Mouse (Mus musculus) midbrain, embryonic 15.5 days (tissue): ENCODE results near the gene Olfr1412. TPM values are rescaled to one million over a fixed set of nuclear protein-coding genes. Genes with fewer than 3 reads are reported as not detected.

Experiments
- ATAC-seq: fragments of 200-750 bp; cut with Nextera tagmentation; replicated peaks from 2 replicates; pipeline ENCODE4 v1.8.0; 2017; ENCODE audit warnings: moderate TSS enrichment
- H3K27ac ChIP-seq: fragments of 300-500 bp; sonication (generic); 2 replicates; pipeline ENCODE4 v1.5.1; 2015; ENCODE audit warnings: mild to moderate bottlenecking, inconsistent platforms
- H3K27me3 ChIP-seq: fragments of 300-500 bp; sonication (generic); replicated peaks from 2 replicates; pipeline ENCODE4 v1.6.1; 2015; ENCODE audit warnings: inconsistent platforms
- H3K36me3 ChIP-seq: fragments of 300-500 bp; sonication (generic); replicated peaks from 2 replicates; pipeline ENCODE4 v1.6.1; 2015; ENCODE audit warnings: inconsistent platforms
- H3K4me1 ChIP-seq: fragments of 300-500 bp; sonication (generic); 2 replicates; pipeline ENCODE4 v1.6.1; 2015; ENCODE audit warnings: inconsistent platforms
- H3K4me2 ChIP-seq: fragments of 300-500 bp; sonication (generic); 2 replicates; pipeline ENCODE4 v1.6.1; 2015; ENCODE audit warnings: inconsistent platforms, mild to moderate bottlenecking, moderate library complexity
- H3K4me3 ChIP-seq: fragments of 300-500 bp; sonication (generic); 2 replicates; pipeline ENCODE4 v1.5.1; 2015; ENCODE audit warnings: mild to moderate bottlenecking, inconsistent platforms
- H3K9ac ChIP-seq: fragments of 300-500 bp; sonication (generic); 2 replicates; pipeline ENCODE4 v1.6.1; 2015; ENCODE audit warnings: mild to moderate bottlenecking, inconsistent platforms
- H3K9me3 ChIP-seq: fragments of 300-500 bp; sonication (generic); 2 replicates; pipeline ENCODE4 v1.6.1; 2016; ENCODE audit warnings: inconsistent platforms
- WGBS: fragments of 180-500 bp; shearing (Covaris S2); methylation state at CpG from one replicate; pipeline ENCODE4 v1.1.7; 2015; ENCODE audit warnings: mixed read lengths; 5-methylcytosine and 5-hydroxymethylcytosine counted together
- polyA plus RNA-seq: library from polyadenylated mRNA; unstranded; fragments of >200 nt; fragmentation: Nextera tagmentation; extraction: Ambion mirVana; gene quantifications from 2 replicates; pipeline ENCODE4 v1.2.1, GENCODE M21; 2015

Gene Olfr1412
- polyA plus RNA-seq, 1 experiment from 2014 or later = not detected

GRCm38 (mm10) chr1:92617488-92617887, 31.9 kb downstream of the Olfr1412 start, which contains the start of gene Olfr12:
Gene Olfr12 (plus strand): TSS chr1:92617788.
- no peak for ATAC-seq
- Histone ChIP-seq H3K36me3 (no peaks in the 10 kb centered on the region), H3K9ac (no peak within 1 kb of the TSS), H3K9me3 (no peaks in the 10 kb centered on the region), H3K27me3 (no peaks in the 10 kb centered on the region), H3K4me3 (no peak within 1 kb of the TSS), H3K27ac (no peak within 1 kb of the TSS), H3K4me1 (no peaks in the 10 kb centered on the region), H3K4me2 (no peak within 1 kb of the TSS)
- WGBS = 57% methylated on average over 2 of the region's 2 CpGs

- no peak overlapping the region for H3K9ac ChIP-seq
- no peaks in the 10 kb centered on the region for H3K4me1 ChIP-seq
- ATAC-seq = no peak
- no peaks in the 10 kb centered on the region for H3K9me3 ChIP-seq
- no peak overlapping the region for H3K4me3 ChIP-seq
- no peaks in the 10 kb centered on the region for H3K36me3 ChIP-seq
- no peak overlapping the region for H3K27ac ChIP-seq
- H3K4me2 ChIP-seq = no peak overlapping the region
- WGBS = 67% methylated on average over 4 of the region's 4 CpGs
- no peaks in the 10 kb centered on the region for H3K27me3 ChIP-seq
Measured at GRCm38 (mm10) chr1:92618360-92618759, 32.8 kb downstream of the Olfr1412 start.

- no peaks in the 10 kb centered on the region for H3K27me3 ChIP-seq
- H3K4me3 ChIP-seq = no peak overlapping the region
- no peaks in the 10 kb centered on the region for H3K36me3 ChIP-seq
- no peak for ATAC-seq
- no peak overlapping the region for H3K27ac ChIP-seq
- 73% methylated on average over 4 of the region's 4 CpGs for WGBS
- H3K9ac ChIP-seq = no peak overlapping the region
- no peaks in the 10 kb centered on the region for H3K9me3 ChIP-seq
- H3K4me1 ChIP-seq = no peaks in the 10 kb centered on the region
- H3K4me2 ChIP-seq = no peak overlapping the region
Measured at GRCm38 (mm10) chr1:92628227-92628626, 42.6 kb downstream of the Olfr1412 start.

- Histone ChIP-seq H3K4me2 (no peak overlapping the region), H3K9ac (no peak overlapping the region), H3K4me3 (no peak overlapping the region), H3K4me1 (no peaks in the 10 kb centered on the region), H3K36me3 (peaks cover 14% of the 10 kb centered on the region; the same call in 1 of the 2 replicates), H3K9me3 (no peaks in the 10 kb centered on the region), H3K27me3 (no peaks in the 10 kb centered on the region), H3K27ac (no peak overlapping the region)
- 79% methylated on average over 5 of the region's 5 CpGs for WGBS
- no peak for ATAC-seq
Measured at GRCm38 (mm10) chr1:92632196-92632595, 46.6 kb downstream of the Olfr1412 start.

- 77% methylated on average over 6 of the region's 6 CpGs for WGBS
Measured at GRCm38 (mm10) chr1:92632948-92633347, 47.4 kb downstream of the Olfr1412 start.

GRCm38 (mm10) chr1:92633726-92634125, 48.1 kb downstream of the Olfr1412 start:
- Histone ChIP-seq H3K27ac (no peak overlapping the region), H3K36me3 (peaks cover 15% of the 10 kb centered on the region; the same call in 1 of the 2 replicates), H3K4me3 (no peak overlapping the region), H3K4me2 (no peak overlapping the region), H3K9ac (no peak overlapping the region), H3K27me3 (no peaks in the 10 kb centered on the region), H3K9me3 (no peaks in the 10 kb centered on the region), H3K4me1 (no peaks in the 10 kb centered on the region)
- WGBS = 90% methylated on average over 8 of the region's 8 CpGs
- no peak for ATAC-seq

More at GRCm38 (mm10) chr1:92632948-92633347, 47.4 kb downstream of the Olfr1412 start:
- Histone ChIP-seq H3K27ac (no peak overlapping the region), H3K36me3 (peaks cover 14% of the 10 kb centered on the region; the same call in 1 of the 2 replicates), H3K27me3 (no peaks in the 10 kb centered on the region), H3K4me2 (no peak overlapping the region), H3K9me3 (no peaks in the 10 kb centered on the region), H3K9ac (no peak overlapping the region), H3K4me1 (no peaks in the 10 kb centered on the region), H3K4me3 (no peak overlapping the region)
- ATAC-seq = no peak

GRCm38 (mm10) chr1:92634569-92634968, 49.0 kb downstream of the Olfr1412 start:
- no peak for ATAC-seq
- Histone ChIP-seq H3K4me2 (no peak overlapping the region), H3K27me3 (no peaks in the 10 kb centered on the region), H3K27ac (no peak overlapping the region), H3K9me3 (no peaks in the 10 kb centered on the region), H3K9ac (no peak overlapping the region), H3K4me3 (no peak overlapping the region), H3K4me1 (peaks cover 6% of the 10 kb centered on the region; the same call in 1 of the 2 replicates), H3K36me3 (peaks cover 19% of the 10 kb centered on the region; the same call in 1 of the 2 replicates)
- 77% methylated on average over 1 of the region's 1 CpGs for WGBS

GRCm38 (mm10) chr1:92634976-92635599, 49.5 kb downstream of the Olfr1412 start:
- Histone ChIP-seq H3K4me1 (peaks cover 11% of the 10 kb centered on the region), H3K27ac (peak overlapping the region; percentile 26; the same call in 1 of the 2 replicates), H3K36me3 (peaks cover 19% of the 10 kb centered on the region; the same call in 1 of the 2 replicates), H3K27me3 (no peaks in the 10 kb centered on the region), H3K4me3 (no peak overlapping the region), H3K9ac (no peak overlapping the region), H3K9me3 (no peaks in the 10 kb centered on the region), H3K4me2 (no peak overlapping the region)
- 64% methylated on average over 4 of the region's 4 CpGs for WGBS
- ATAC-seq = peak; percentile 51; the same call in 1 of the 2 replicates

GRCm38 (mm10) chr1:92636015-92636414, 50.4 kb downstream of the Olfr1412 start:
- H3K36me3 ChIP-seq = peaks cover 19% of the 10 kb centered on the region; the same call in 1 of the 2 replicates
- H3K9ac ChIP-seq = no peak overlapping the region
- no peak overlapping the region for H3K27ac ChIP-seq
- WGBS = 88% methylated on average over 8 of the region's 8 CpGs
- H3K4me3 ChIP-seq = no peak overlapping the region
- no peak overlapping the region for H3K4me2 ChIP-seq
- H3K4me1 ChIP-seq = peaks cover 20% of the 10 kb centered on the region
- H3K27me3 ChIP-seq = no peaks in the 10 kb centered on the region
- H3K9me3 ChIP-seq = no peaks in the 10 kb centered on the region
- ATAC-seq = no peak

- peaks cover 19% of the 10 kb centered on the region; the same call in 1 of the 2 replicates for H3K36me3 ChIP-seq
- H3K9me3 ChIP-seq = no peaks in the 10 kb centered on the region
- no peak overlapping the region for H3K9ac ChIP-seq
- peaks cover 22% of the 10 kb centered on the region for H3K4me1 ChIP-seq
- no peak overlapping the region for H3K4me3 ChIP-seq
- H3K27ac ChIP-seq = no peak overlapping the region
- H3K4me2 ChIP-seq = no peak overlapping the region
- 93% methylated on average over 11 of the region's 11 CpGs for WGBS
- ATAC-seq = no peak
- H3K27me3 ChIP-seq = no peaks in the 10 kb centered on the region
Measured at GRCm38 (mm10) chr1:92636676-92637075, 51.1 kb downstream of the Olfr1412 start.

GRCm38 (mm10) chr1:92637501-92638172, 52.1 kb downstream of the Olfr1412 start:
- Histone ChIP-seq H3K9ac (no peak overlapping the region), H3K27me3 (no peaks in the 10 kb centered on the region), H3K9me3 (no peaks in the 10 kb centered on the region), H3K4me3 (no peak overlapping the region), H3K4me2 (no peak overlapping the region), H3K27ac (no peak overlapping the region), H3K36me3 (peaks cover 19% of the 10 kb centered on the region; the same call in 1 of the 2 replicates), H3K4me1 (peaks cover 26% of the 10 kb centered on the region)
- no peak for ATAC-seq
- 95% methylated on average over 15 of the region's 15 CpGs for WGBS

- H3K4me3 ChIP-seq = no peak overlapping the region
- no peak overlapping the region for H3K4me2 ChIP-seq
- no peaks in the 10 kb centered on the region for H3K27me3 ChIP-seq
- H3K9ac ChIP-seq = no peak overlapping the region
- no peak overlapping the region for H3K27ac ChIP-seq
- ATAC-seq = no peak
- peaks cover 19% of the 10 kb centered on the region; the same call in 1 of the 2 replicates for H3K36me3 ChIP-seq
- H3K4me1 ChIP-seq = peaks cover 28% of the 10 kb centered on the region
- no peaks in the 10 kb centered on the region for H3K9me3 ChIP-seq
- WGBS = 97% methylated on average over 3 of the region's 3 CpGs
Measured at GRCm38 (mm10) chr1:92638181-92638580, 52.6 kb downstream of the Olfr1412 start.
